Mouse (Mus musculus) kidney, embryonic 14.5 days (tissue): ENCODE results near the gene Popdc3. TPM values are rescaled to one million over a fixed set of nuclear protein-coding genes. Genes with fewer than 3 reads are reported as not detected.
"Not testable (repeated sequence)": the region's sequence is repeated elsewhere in the genome, so short reads cannot be mapped to it uniquely, and the experiment has no call there.

Experiments used
- ATAC-seq: fragments of 200-750 bp; cut with Nextera tagmentation; 2 replicates; pipeline ENCODE4 v1.8.0; 2017; ENCODE audit warnings: moderate number of reproducible peaks, mild to moderate bottlenecking, moderate TSS enrichment, moderate library complexity; ENCODE audit not compliant: low FRiP score, low TSS enrichment
- H3K27ac ChIP-seq: fragments of 300-500 bp; sonication (generic); 2 replicates; pipeline ENCODE4 v1.5.1; 2014; ENCODE audit warnings: low read depth, mild to moderate bottlenecking, low read length, moderate library complexity, mixed read lengths
- H3K27me3 ChIP-seq: fragments of 300-500 bp; sonication (generic); 2 replicates; pipeline ENCODE4 v1.6.1; 2014; ENCODE audit warnings: mild to moderate bottlenecking, low read length; ENCODE audit not compliant: control insufficient read depth, insufficient read depth
- H3K36me3 ChIP-seq: fragments of 300-500 bp; sonication (generic); 2 replicates; pipeline ENCODE4 v1.6.1; 2014; ENCODE audit warnings: low read length, mixed read lengths; ENCODE audit not compliant: control insufficient read depth, insufficient read depth
- H3K4me1 ChIP-seq: fragments of 300-500 bp; sonication (generic); 2 replicates; pipeline ENCODE4 v1.6.1; 2014; ENCODE audit warnings: low read length, mixed read lengths; ENCODE audit not compliant: control insufficient read depth, insufficient read depth
- H3K4me2 ChIP-seq: fragments of 300-500 bp; sonication (generic); replicated peaks from 2 replicates; pipeline ENCODE4 v1.6.1; 2014; ENCODE audit warnings: low read depth, mild to moderate bottlenecking, low read length
- H3K4me3 ChIP-seq: fragments of 300-500 bp; sonication (generic); 2 replicates; pipeline ENCODE4 v1.5.1; 2014; ENCODE audit warnings: mild to moderate bottlenecking, low read length
- H3K9ac ChIP-seq: fragments of 300-500 bp; sonication (generic); 2 replicates; pipeline ENCODE4 v1.6.1; 2014; ENCODE audit warnings: low read depth, mild to moderate bottlenecking, low read length, moderate library complexity
- H3K9me3 ChIP-seq: fragments of 300-500 bp; sonication (generic); 2 replicates; pipeline ENCODE4 v1.6.1; 2016; ENCODE audit warnings: low read length; ENCODE audit not compliant: control insufficient read depth
- WGBS: fragments of 180-500 bp; shearing (Covaris S2); extraction: QIAGEN DNeasy Blood & Tissue Kit; methylation state at CpG from one replicate; pipeline ENCODE4 v1.1.7; 2014; 5-methylcytosine and 5-hydroxymethylcytosine counted together
- polyA plus RNA-seq: library from polyadenylated mRNA; unstranded; fragments of >200 nt; fragmentation: Nextera tagmentation; extraction: Ambion mirVana; gene quantifications from 2 replicates; pipeline ENCODE4 v1.2.1, GENCODE M21; 2014

Gene Popdc3
- polyA plus RNA-seq, 1 experiment from 2014 or later = 0.22 TPM

GRCm38 (mm10) chr10:45344381-45344780 is 166.5 kb downstream of the Popdc3 start:
- no peak overlapping the region for H3K4me3 ChIP-seq
- no peaks in the 10 kb centered on the region for H3K9me3 ChIP-seq
- WGBS = 90% methylated on average over 4 of the region's 4 CpGs
- ATAC-seq = no peak
- H3K4me1 ChIP-seq = no peaks in the 10 kb centered on the region
- no peaks in the 10 kb centered on the region for H3K36me3 ChIP-seq
- no peak overlapping the region for H3K9ac ChIP-seq
- no peak overlapping the region for H3K27ac ChIP-seq
- no peaks in the 10 kb centered on the region for H3K27me3 ChIP-seq
- H3K4me2 ChIP-seq = no peak overlapping the region

GRCm38 (mm10) chr10:45345217-45345616 is 167.3 kb downstream of the Popdc3 start:
- no peaks in the 10 kb centered on the region for H3K9me3 ChIP-seq
- no peaks in the 10 kb centered on the region for H3K4me1 ChIP-seq
- no peaks in the 10 kb centered on the region for H3K36me3 ChIP-seq
- H3K27me3 ChIP-seq = no peaks in the 10 kb centered on the region
- H3K9ac ChIP-seq = no peak overlapping the region
- ATAC-seq = no peak
- no peak overlapping the region for H3K4me3 ChIP-seq
- 80% methylated on average over 9 of the region's 9 CpGs for WGBS
- no peak overlapping the region for H3K27ac ChIP-seq
- no peak overlapping the region for H3K4me2 ChIP-seq

DNA sequence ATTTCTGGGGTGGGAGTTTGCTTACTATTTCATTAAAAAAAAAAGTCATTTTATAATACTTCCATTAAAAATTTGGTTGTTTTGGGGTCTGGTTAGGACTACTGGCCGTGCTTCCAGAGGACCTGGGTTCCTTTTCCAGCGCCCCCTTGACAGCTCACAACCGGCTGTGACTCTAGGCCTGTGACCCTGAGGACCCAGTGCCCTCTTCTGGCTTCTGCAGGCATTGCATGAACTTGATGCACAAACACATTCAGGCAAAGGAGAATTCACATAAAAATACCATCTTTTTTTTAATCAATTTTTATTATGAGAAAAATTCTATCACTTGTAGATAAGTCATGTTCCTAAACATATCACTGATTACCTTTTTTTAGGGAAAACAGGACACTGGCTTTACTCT is 170.2 kb downstream of the Popdc3 start:
- 87% methylated on average over 3 of the region's 3 CpGs for WGBS
- H3K36me3 ChIP-seq, H3K27ac ChIP-seq, H3K9ac ChIP-seq, H3K4me2 ChIP-seq, H3K4me1 ChIP-seq, ATAC-seq, H3K4me3 ChIP-seq, H3K27me3 ChIP-seq, H3K9me3 ChIP-seq: not testable (repeated sequence)

GRCm38 (mm10) chr10:45356091-45356490 is 178.2 kb downstream of the Popdc3 start:
- WGBS = 94% methylated on average over 6 of the region's 6 CpGs
- no peak overlapping the region for H3K4me2 ChIP-seq
- no peaks in the 10 kb centered on the region for H3K27me3 ChIP-seq

DNA sequence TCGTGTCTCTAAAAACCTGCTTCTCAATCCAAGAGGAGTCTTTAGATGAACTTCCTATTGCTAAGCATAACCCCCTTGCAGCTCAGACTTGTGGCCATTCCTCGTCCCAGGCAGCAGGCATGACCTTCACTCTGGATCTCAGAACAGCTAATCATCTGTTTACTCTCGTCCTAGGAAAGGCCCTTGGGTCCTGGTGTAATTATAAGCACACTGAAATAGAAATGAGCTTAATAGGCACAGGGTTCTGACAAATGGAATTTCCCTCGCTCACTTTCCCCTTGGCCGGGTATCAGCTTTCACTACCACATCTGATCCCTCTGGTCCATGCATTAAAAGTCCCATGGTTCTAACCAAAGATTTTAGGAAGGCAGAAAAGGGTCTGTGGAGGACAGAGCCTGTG is 185.5 kb downstream of the Popdc3 start:
- 34% methylated on average over 5 of the region's 5 CpGs for WGBS
- H3K27ac ChIP-seq = no peak overlapping the region
- no peak overlapping the region for H3K4me2 ChIP-seq
- no peak overlapping the region for H3K4me3 ChIP-seq
- no peaks in the 10 kb centered on the region for H3K27me3 ChIP-seq
- no peaks in the 10 kb centered on the region for H3K4me1 ChIP-seq
- H3K9ac ChIP-seq = no peak overlapping the region
- no peak for ATAC-seq
- no peaks in the 10 kb centered on the region for H3K9me3 ChIP-seq
- H3K36me3 ChIP-seq = no peaks in the 10 kb centered on the region

More at GRCm38 (mm10) chr10:45356091-45356490, 178.2 kb downstream of the Popdc3 start:
- H3K27ac ChIP-seq = no peak overlapping the region
- no peaks in the 10 kb centered on the region for H3K36me3 ChIP-seq
- no peak for ATAC-seq
- H3K9me3 ChIP-seq = no peaks in the 10 kb centered on the region
- no peaks in the 10 kb centered on the region for H3K4me1 ChIP-seq
- H3K4me3 ChIP-seq = no peak overlapping the region
- H3K9ac ChIP-seq = no peak overlapping the region

DNA sequence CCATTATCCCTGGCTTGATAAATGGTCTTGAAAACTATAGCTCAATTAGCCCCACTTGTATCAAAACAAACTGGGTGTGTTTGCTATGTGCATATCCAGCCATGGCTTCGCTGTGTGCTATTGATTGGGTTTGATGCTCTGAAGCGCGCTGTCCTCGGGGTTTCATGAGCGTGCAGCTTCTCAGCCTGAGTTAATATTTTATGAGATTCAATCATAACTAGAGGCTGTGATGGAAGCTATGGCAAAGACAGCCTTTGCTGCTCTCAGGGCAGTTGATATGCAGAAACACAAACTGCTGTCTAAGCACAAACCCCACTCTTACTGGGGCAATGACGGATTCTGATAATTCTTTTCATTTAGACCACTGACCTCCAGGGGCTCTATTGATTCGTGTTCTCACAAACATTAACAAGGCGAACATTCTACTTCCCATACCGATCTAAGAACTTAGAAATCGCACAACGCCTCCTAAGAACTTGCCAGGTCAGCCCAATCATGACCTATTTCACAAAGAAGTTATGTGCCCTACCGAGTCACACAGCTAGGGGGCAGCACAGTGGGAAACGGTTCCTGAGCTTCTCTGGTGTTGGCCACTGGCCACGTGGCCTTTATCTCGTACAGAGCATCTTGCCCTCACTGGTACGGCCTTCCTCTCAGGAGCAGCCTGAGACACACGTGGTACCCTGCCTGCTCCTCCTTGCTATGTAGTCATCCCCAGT is 189.2 kb downstream of the Popdc3 start:
- 88% methylated on average over 17 of the region's 17 CpGs for WGBS
- Histone ChIP-seq H3K27me3 (no peaks in the 10 kb centered on the region), H3K4me2 (no peak overlapping the region), H3K36me3 (no peaks in the 10 kb centered on the region), H3K9me3 (no peaks in the 10 kb centered on the region), H3K9ac (no peak overlapping the region), H3K4me1 (no peaks in the 10 kb centered on the region), H3K4me3 (no peak overlapping the region), H3K27ac (no peak overlapping the region)
- ATAC-seq = no peak

Other genes with a start within 250 kb of the Popdc3 start
- 12.1 and 23.8 TPM in 2 replicates for gene Prep, start 110.9 kb upstream of the Popdc3 start, polyA plus RNA-seq
- 1.2 TPM in 2 replicates for gene Bves, start 157.7 kb downstream of the Popdc3 start, polyA plus RNA-seq